8 mouse cellular contexts compared by ENCODE assay signal in the genomic region with DNA sequence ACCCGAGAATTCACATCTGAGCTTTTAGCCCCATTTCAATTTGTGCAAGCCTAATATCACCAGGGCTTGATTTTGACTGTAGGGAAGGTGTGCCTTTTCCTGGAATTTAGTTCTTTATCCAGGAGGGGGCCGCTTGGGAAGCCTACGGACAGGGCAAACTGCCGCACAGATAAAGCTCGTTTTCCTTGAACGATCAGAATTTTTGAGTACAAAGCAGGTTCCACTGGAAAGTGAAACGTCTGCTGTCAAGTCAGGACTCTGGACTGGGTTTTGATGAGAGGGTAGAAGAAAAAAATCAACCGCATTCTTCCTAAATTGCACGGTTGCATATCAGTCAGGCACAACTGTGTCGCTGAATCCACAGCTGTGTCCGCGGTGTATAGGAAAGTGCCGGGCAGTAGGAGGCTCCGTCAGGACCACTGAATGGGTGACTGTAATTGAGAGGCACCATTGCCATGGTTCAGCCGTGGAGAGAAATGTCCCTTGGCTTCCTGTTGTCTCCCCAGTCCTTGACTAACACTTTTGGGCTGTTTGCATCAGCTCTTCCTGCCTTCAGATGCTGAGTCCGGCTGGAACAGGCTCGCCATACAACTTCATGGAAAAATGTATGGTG. TPM values are rescaled to one million over a fixed set of nuclear protein-coding genes. Genes with fewer than 3 reads are reported as not detected.
DNase-seq lines count a peak whose midpoint lies in the region; ATAC-seq lines count a peak whose summit lies in the region.
"Had no signal": no experiment of that assay in that cellular context is flagged by ENCODE, and none has a peak within 500 bp of the region (broad histone marks: within the 10 kb centered on the region; RNA-seq: fewer than 3 reads in every experiment).

No protein-coding gene starts in this region.

- H3K4me3 ChIP-seq in kidney, embryonic 15.5 days (replicated peaks), result peak overlapping the region; percentile 10; the same call in 1 of the 2 replicates
- peak overlapping the region; percentile 15; the same call in 1 of the 2 replicates for H3K4me3 ChIP-seq in embryonic facial prominence, embryonic 15.5 days (replicated peaks)
- H3K4me3 ChIP-seq in hindbrain, embryonic 11.5 days (ENCODE audit: low read depth, low read length), result no peak overlapping the region
- H3K4me3 ChIP-seq in neural tube, embryonic 12.5 days, result no peak overlapping the region

- H3K36me3 ChIP-seq in kidney, embryonic 15.5 days, result no peaks in the 10 kb centered on the region
- H3K36me3 ChIP-seq in embryonic facial prominence, embryonic 15.5 days, result no peaks in the 10 kb centered on the region
- no peaks in the 10 kb centered on the region for H3K36me3 ChIP-seq in hindbrain, embryonic 11.5 days (ENCODE audit: control insufficient read depth, insufficient read depth, low read length)
- no peaks in the 10 kb centered on the region for H3K36me3 ChIP-seq in neural tube, embryonic 12.5 days

- WGBS in kidney, embryonic 15.5 days, result 48% methylated on average over 17 of the region's 17 CpGs
- 24% methylated on average over 17 of the region's 17 CpGs for WGBS in embryonic facial prominence, embryonic 15.5 days
- 56% methylated on average over 17 of the region's 17 CpGs for WGBS in hindbrain, embryonic 11.5 days
- 50% methylated on average over 17 of the region's 17 CpGs for WGBS in neural tube, embryonic 12.5 days

- ATAC-seq in kidney, embryonic 15.5 days (replicated peaks; ENCODE audit: low FRiP score), result no peak
- peak; percentile 63; the same call in 1 of the 2 replicates for ATAC-seq in embryonic facial prominence, embryonic 15.5 days (ENCODE audit: insufficient number of reproducible peaks, low FRiP score, low TSS enrichment, low read depth)
- no peak for ATAC-seq in hindbrain, embryonic 11.5 days (ENCODE audit: low FRiP score)
- ATAC-seq in neural tube, embryonic 12.5 days (ENCODE audit: low FRiP score, low read depth), result no peak
- ATAC-seq in granulocyte monocyte progenitor cell, adult 5-6 weeks (replicated peaks; ENCODE audit: poor library complexity, severe bottlenecking), result no peak

- peak overlapping the region; percentile 41 for H3K4me2 ChIP-seq in kidney, embryonic 15.5 days
- peak overlapping the region; percentile 33 for H3K4me2 ChIP-seq in embryonic facial prominence, embryonic 15.5 days (replicated peaks)
- no peak overlapping the region; the same call in 1 of the 2 replicates for H3K4me2 ChIP-seq in hindbrain, embryonic 11.5 days (replicated peaks; ENCODE audit: low read depth, low read length)
- peak overlapping the region; percentile 30 for H3K4me2 ChIP-seq in neural tube, embryonic 12.5 days (replicated peaks)

- no peak for DNase-seq in kidney, postnatal 36 days
- DNase-seq in hindbrain, embryonic 11.5 days (ENCODE audit: low spot score), result peak; percentile 30
- DNase-seq in testis, postnatal 14 days (ENCODE audit: low spot score), result no peak
- DNase-seq: thymus, postnatal 14 days had no signal

- H3K27ac ChIP-seq in kidney, embryonic 15.5 days, result no peak overlapping the region
- no peak overlapping the region for H3K27ac ChIP-seq in embryonic facial prominence, embryonic 15.5 days (replicated peaks)
- no peak overlapping the region for H3K27ac ChIP-seq in hindbrain, embryonic 11.5 days (ENCODE audit: low read depth, low read length)
- H3K27ac ChIP-seq in neural tube, embryonic 12.5 days, result no peak overlapping the region

- peaks cover 32% of the 10 kb centered on the region for H3K27me3 ChIP-seq in kidney, embryonic 15.5 days
- H3K27me3 ChIP-seq in embryonic facial prominence, embryonic 15.5 days, result no peaks in the 10 kb centered on the region
- no peaks in the 10 kb centered on the region for H3K27me3 ChIP-seq in hindbrain, embryonic 11.5 days (ENCODE audit: control insufficient read depth, insufficient read depth, low read length)
- no peaks in the 10 kb centered on the region for H3K27me3 ChIP-seq in neural tube, embryonic 12.5 days (replicated peaks)

- no peak overlapping the region for H3K9ac ChIP-seq in kidney, embryonic 15.5 days
- H3K9ac ChIP-seq in embryonic facial prominence, embryonic 15.5 days, result no peak overlapping the region
- no peak overlapping the region for H3K9ac ChIP-seq in hindbrain, embryonic 11.5 days (ENCODE audit: low read depth, low read length)
- H3K9ac ChIP-seq in neural tube, embryonic 12.5 days, result no peak overlapping the region

- peaks cover 37% of the 10 kb centered on the region for H3K4me1 ChIP-seq in kidney, embryonic 15.5 days
- H3K4me1 ChIP-seq in embryonic facial prominence, embryonic 15.5 days, result peaks cover 14% of the 10 kb centered on the region
- no peaks in the 10 kb centered on the region for H3K4me1 ChIP-seq in hindbrain, embryonic 11.5 days (replicated peaks; ENCODE audit: control insufficient read depth, insufficient read depth, low read length)
- H3K4me1 ChIP-seq in neural tube, embryonic 12.5 days, result peaks cover 3% of the 10 kb centered on the region; the same call in 1 of the 2 replicates

- H3K9me3 ChIP-seq in kidney, embryonic 15.5 days (replicated peaks), result no peaks in the 10 kb centered on the region
- H3K9me3 ChIP-seq in embryonic facial prominence, embryonic 15.5 days (replicated peaks), result no peaks in the 10 kb centered on the region
- H3K9me3 ChIP-seq in hindbrain, embryonic 11.5 days (ENCODE audit: control insufficient read depth, low read length), result no peaks in the 10 kb centered on the region
- no peaks in the 10 kb centered on the region for H3K9me3 ChIP-seq in neural tube, embryonic 12.5 days

RNA-seq across cellular contexts. Expression of a gene that starts 19.2 kb away (rescaled TPM):
- 83.2 and 85.6 TPM in 2 replicates for polyA plus RNA-seq in kidney, embryonic 15.5 days (2015; fragmentation: Nextera tagmentation; extraction: Ambion mirVana)
- 84.5 and 87.6 TPM in 2 replicates for polyA plus RNA-seq in embryonic facial prominence, embryonic 15.5 days (2015; fragmentation: Nextera tagmentation; extraction: Ambion mirVana)
- 166 and 195 TPM in 2 replicates for polyA plus RNA-seq in hindbrain, embryonic 11.5 days (2014; fragmentation: Nextera tagmentation; extraction: Ambion mirVana)
- 163 and 180 TPM in 2 replicates for polyA plus RNA-seq in neural tube, embryonic 12.5 days (2016; fragmentation: Nextera tagmentation; extraction: Ambion mirVana)
- total RNA-seq in granulocyte monocyte progenitor cell, adult 5-6 weeks (2014; fragmentation: Nextera tagmentation), result 52.7 and 69.3 TPM in 2 replicates
- 75.0 and 78.3 TPM in 2 replicates for total RNA-seq in granulocyte monocyte progenitor cell, adult 5-6 weeks (2017)

Comparison
In these comparisons a context has a peak if more than half of its experiments do, and no peak if none do; other contexts are left out.
1. H3K4me3 ChIP-seq: peak in kidney, embryonic 15.5 days (single experiment) and embryonic facial prominence, embryonic 15.5 days (single experiment); none in hindbrain, embryonic 11.5 days (single experiment) and neural tube, embryonic 12.5 days (single experiment).